Mouse (Mus musculus): ENCODE data around the gene Pjvk. TPM values are rescaled to one million over a fixed set of nuclear protein-coding genes. Genes with fewer than 3 reads are reported as not detected.

Pjvk gene
- polyA plus RNA-seq, 2 experiments = not detected

DNA sequence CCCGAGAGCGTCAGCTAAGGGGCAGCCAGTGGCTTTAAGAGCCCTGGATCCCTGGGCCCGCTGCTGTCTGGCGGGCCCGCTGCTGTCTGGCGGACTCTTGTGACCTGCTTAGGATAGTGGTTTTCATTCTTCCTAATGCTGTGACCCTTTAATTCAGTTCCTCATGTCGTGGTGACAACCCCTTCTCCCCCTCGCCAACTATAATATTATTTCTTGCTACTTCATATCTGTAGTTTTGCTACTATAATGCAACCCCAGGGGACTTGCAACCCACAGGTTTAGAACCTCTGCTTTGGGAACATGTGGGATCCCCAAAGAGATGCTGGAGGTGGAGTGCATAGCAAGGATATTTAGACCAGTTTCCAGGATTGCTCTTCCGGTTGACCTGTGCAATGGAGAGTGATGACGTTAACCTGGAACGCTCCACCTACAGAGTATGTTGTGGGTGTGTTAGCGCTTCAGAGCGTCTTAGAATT lies 428 bp downstream of the Pjvk start:
- ATAC-seq (ENCODE audit: insufficient read depth) (no peak), DNase-seq (ENCODE audit: low read depth in 3 of 3, low spot score in 3 of 3) (no peak)
- Histone ChIP-seq H3K9ac (replicated peaks) (peak overlapping the region; percentile 57), H3K9me3 (ENCODE audit: control insufficient read depth, low read length) (no peaks in the 10 kb centered on the region), H3K4me3 (ENCODE audit: insufficient read depth in 1 of 2, low read depth in 2 of 2, low read length in 2 of 2) (peak overlapping the region; percentile 54 to 58), H3K4me1 (replicated peaks; ENCODE audit: control insufficient read depth in 2 of 2, insufficient read depth in 2 of 2, low read length in 1 of 2) (peaks cover 3 to 14% of the 10 kb centered on the region in 2 experiments; a peak in 3 of 4 replicates), H3K27ac (peak overlapping the region; percentile 1; the same call in 1 of the 2 replicates), H3K27me3 (ENCODE audit: control insufficient read depth, insufficient read depth, low read length) (no peaks in the 10 kb centered on the region), H3K36me3 (replicated peaks; ENCODE audit: control insufficient read depth, insufficient read depth, low read depth) (no peaks in the 10 kb centered on the region), H3K4me2 (ENCODE audit: low read depth) (peak overlapping the region; percentile 78)
- TF ChIP-seq CTCF (IDR thresholded peaks at IDR 0.05; ENCODE audit: low read depth) = no peak
- 35% methylated on average over 13 of the region's 13 CpGs for WGBS (ENCODE audit: insufficient replicate concordance)

DNA sequence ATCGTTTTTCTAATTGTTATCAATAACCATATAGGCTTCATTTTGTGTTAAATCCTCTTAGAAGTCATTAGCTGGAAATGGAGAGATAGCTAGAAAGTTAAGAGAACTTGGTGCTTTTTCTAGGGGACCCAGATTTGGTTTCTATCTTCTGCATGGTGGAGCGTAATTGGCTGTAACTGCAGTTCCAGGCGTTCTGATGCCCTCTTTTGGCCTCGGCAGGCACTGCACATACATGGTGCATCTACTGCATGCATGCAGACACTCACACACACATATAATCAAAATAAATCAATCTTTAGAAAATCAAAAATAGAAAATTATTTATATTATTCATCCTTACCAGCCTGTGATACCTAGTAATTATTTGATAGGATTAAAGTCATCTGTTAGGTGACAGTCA lies 4.8 kb downstream of the Pjvk start:
- Histone ChIP-seq H3K9me3 (ENCODE audit: control insufficient read depth, low read length) (no peaks in the 10 kb centered on the region), H3K4me1 (replicated peaks; ENCODE audit: control insufficient read depth in 2 of 2, insufficient read depth in 2 of 2, low read length in 1 of 2) (peaks cover 3% of the 10 kb centered on the region in 2 experiments; a peak in 2 of 4 replicates), H3K27me3 (ENCODE audit: control insufficient read depth, insufficient read depth, low read length) (no peaks in the 10 kb centered on the region), H3K27ac (no peak overlapping the region), H3K36me3 (replicated peaks; ENCODE audit: control insufficient read depth, insufficient read depth, low read depth) (no peaks in the 10 kb centered on the region), H3K4me2 (ENCODE audit: low read depth) (no peak overlapping the region), H3K4me3 (ENCODE audit: insufficient read depth in 1 of 2, low read depth in 2 of 2, low read length in 2 of 2) (no peak overlapping the region), H3K9ac (replicated peaks) (no peak overlapping the region)
- DNase-seq (ENCODE audit: low read depth in 3 of 3, low spot score in 3 of 3) (no peak), ATAC-seq (ENCODE audit: insufficient read depth) (no peak)
- 76% methylated on average over 4 of the region's 4 CpGs for WGBS (ENCODE audit: insufficient replicate concordance)
- TF ChIP-seq CTCF (IDR thresholded peaks at IDR 0.05; ENCODE audit: low read depth) = peak; percentile 38
- no peak for TF ChIP-seq EP300 (IDR thresholded peaks at IDR 0.05; ENCODE audit: low read depth)

DNA sequence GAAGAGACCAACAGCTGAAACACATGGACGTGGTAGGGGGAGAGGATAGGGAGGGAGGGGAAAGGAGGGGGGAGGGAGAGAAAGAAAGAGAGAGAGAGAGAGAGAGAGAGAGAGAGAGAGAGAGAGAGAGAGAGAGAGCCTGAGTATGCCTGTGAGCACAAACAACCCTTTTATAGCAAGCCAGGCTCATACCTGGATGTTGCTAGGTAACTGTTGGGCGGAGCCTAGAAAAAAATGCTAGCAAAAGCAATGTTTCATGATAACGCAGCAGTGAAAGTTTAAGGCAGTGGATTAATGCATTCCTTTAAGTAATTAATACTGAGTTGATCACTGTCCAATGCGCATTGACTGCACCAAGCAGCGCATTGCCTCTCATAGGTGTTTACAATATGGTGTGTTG lies 6.4 kb downstream of the Pjvk start:
- no peak for ATAC-seq (ENCODE audit: insufficient read depth)
- no peak overlapping the region for H3K4me3 ChIP-seq (ENCODE audit: insufficient read depth in 1 of 2, low read depth in 2 of 2, low read length in 2 of 2)
- no peak for DNase-seq (ENCODE audit: low read depth in 3 of 3, low spot score in 3 of 3)
- H3K27me3 ChIP-seq (ENCODE audit: control insufficient read depth, insufficient read depth, low read length) = no peaks in the 10 kb centered on the region
- no peaks in the 10 kb centered on the region for H3K36me3 ChIP-seq (replicated peaks; ENCODE audit: control insufficient read depth, insufficient read depth, low read depth)
- no peaks in the 10 kb centered on the region for H3K4me1 ChIP-seq (replicated peaks; ENCODE audit: control insufficient read depth in 2 of 2, insufficient read depth in 2 of 2, low read length in 1 of 2)
- TF ChIP-seq EP300 (IDR thresholded peaks at IDR 0.05; ENCODE audit: low read depth) (no peak), CTCF (IDR thresholded peaks at IDR 0.05; ENCODE audit: low read depth) (no peak)
- H3K9ac ChIP-seq (replicated peaks) = no peak overlapping the region
- no peak overlapping the region for H3K4me2 ChIP-seq (ENCODE audit: low read depth)
- no peaks in the 10 kb centered on the region for H3K9me3 ChIP-seq (ENCODE audit: control insufficient read depth, low read length)
- WGBS (ENCODE audit: insufficient replicate concordance) = 74% methylated on average over 5 of the region's 5 CpGs
- H3K27ac ChIP-seq = no peak overlapping the region

DNA sequence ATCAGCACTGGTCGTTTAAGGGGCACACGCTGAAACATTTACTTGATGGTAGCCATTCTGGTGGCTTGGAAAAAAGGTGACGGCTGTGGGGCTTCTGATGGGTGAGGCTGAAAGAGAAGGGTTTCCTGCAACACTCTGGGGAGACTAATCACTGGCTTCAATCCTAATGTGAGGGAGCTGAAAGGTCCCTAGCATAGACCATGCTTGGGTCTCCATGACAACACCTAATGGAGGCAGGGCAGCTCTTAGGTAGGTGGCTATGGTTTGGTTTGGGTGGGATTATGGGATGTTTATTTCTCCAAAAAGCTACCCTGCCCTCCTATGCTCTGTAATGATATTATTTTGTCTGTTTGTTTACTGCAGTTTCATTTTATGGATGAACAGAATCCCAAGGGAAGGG lies 7.2 kb downstream of the Pjvk start:
- no peak overlapping the region for H3K27ac ChIP-seq
- H3K4me3 ChIP-seq (ENCODE audit: insufficient read depth in 1 of 2, low read depth in 2 of 2, low read length in 2 of 2) = no peak overlapping the region
- DNase-seq (ENCODE audit: low read depth in 3 of 3, low spot score in 3 of 3) (no peak), ATAC-seq (ENCODE audit: insufficient read depth) (no peak)
- no peak overlapping the region for H3K9ac ChIP-seq (replicated peaks)
- TF ChIP-seq EP300 (IDR thresholded peaks at IDR 0.05; ENCODE audit: low read depth) = no peak
- no peak for TF ChIP-seq CTCF (IDR thresholded peaks at IDR 0.05; ENCODE audit: low read depth)
- no peaks in the 10 kb centered on the region for H3K27me3 ChIP-seq (ENCODE audit: control insufficient read depth, insufficient read depth, low read length)
- H3K36me3 ChIP-seq (replicated peaks; ENCODE audit: control insufficient read depth, insufficient read depth, low read depth) = no peaks in the 10 kb centered on the region
- no peaks in the 10 kb centered on the region for H3K4me1 ChIP-seq (replicated peaks; ENCODE audit: control insufficient read depth in 2 of 2, insufficient read depth in 2 of 2, low read length in 1 of 2)
- H3K9me3 ChIP-seq (ENCODE audit: control insufficient read depth, low read length) = no peaks in the 10 kb centered on the region
- 57% methylated on average over 3 of the region's 3 CpGs for WGBS (ENCODE audit: insufficient replicate concordance)
- H3K4me2 ChIP-seq (ENCODE audit: low read depth) = no peak overlapping the region

DNA sequence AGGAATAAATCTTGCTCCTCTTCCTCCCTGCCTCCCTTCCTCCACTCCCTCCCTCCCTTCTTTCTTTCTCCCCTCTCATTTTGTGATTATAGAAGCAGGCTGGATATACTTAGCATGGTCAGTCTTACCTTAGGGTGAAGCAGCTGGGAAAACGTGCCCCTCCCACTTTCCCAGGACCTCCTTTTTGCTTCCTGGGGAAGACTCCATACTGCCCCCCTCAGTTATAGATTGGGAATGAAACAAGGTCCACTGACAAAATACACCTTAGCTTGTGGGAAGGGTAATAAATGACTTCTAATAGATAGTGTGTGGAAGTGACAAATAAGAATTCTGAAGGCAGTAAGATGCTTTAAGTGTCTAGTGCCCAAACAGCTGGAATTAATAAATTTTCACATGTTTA lies 7.7 kb downstream of the Pjvk start:
- Histone ChIP-seq H3K4me2 (ENCODE audit: low read depth) (no peak overlapping the region), H3K27ac (no peak overlapping the region), H3K9me3 (ENCODE audit: control insufficient read depth, low read length) (no peaks in the 10 kb centered on the region), H3K36me3 (replicated peaks; ENCODE audit: control insufficient read depth, insufficient read depth, low read depth) (no peaks in the 10 kb centered on the region), H3K4me3 (ENCODE audit: insufficient read depth in 1 of 2, low read depth in 2 of 2, low read length in 2 of 2) (no peak overlapping the region), H3K9ac (replicated peaks) (no peak overlapping the region), H3K27me3 (ENCODE audit: control insufficient read depth, insufficient read depth, low read length) (no peaks in the 10 kb centered on the region), H3K4me1 (replicated peaks; ENCODE audit: control insufficient read depth in 2 of 2, insufficient read depth in 2 of 2, low read length in 1 of 2) (no peaks in the 10 kb centered on the region)
- ATAC-seq (ENCODE audit: insufficient read depth) = no peak
- no peak for DNase-seq (ENCODE audit: low read depth in 3 of 3, low spot score in 3 of 3)
- 0% methylated on average over 1 of the region's 1 CpGs for WGBS (ENCODE audit: insufficient replicate concordance)
- TF ChIP-seq CTCF (IDR thresholded peaks at IDR 0.05; ENCODE audit: low read depth) = peak; percentile 29
- no peak for TF ChIP-seq EP300 (IDR thresholded peaks at IDR 0.05; ENCODE audit: low read depth)

Measured in liver, embryonic 14.5 days (tissue).